Mouse (Mus musculus): ENCODE measurements around the gene Dhrs13. TPM values are rescaled to one million over a fixed set of nuclear protein-coding genes. Genes with fewer than 3 reads are reported as not detected.
A peak's percentile ranks its signal among the peaks of the same experiment; 100 is the strongest.
"Not testable (repeated sequence)": the region's sequence is repeated elsewhere in the genome, so short reads cannot be mapped to it uniquely, and the experiment has no call there.

Dhrs13 gene
- polyA plus RNA-seq, 1 experiment = 7.1 TPM

- H3K27me3 ChIP-seq (replicated peaks; ENCODE audit: control insufficient read depth, insufficient read depth, low read length) = no peaks in the 10 kb centered on the region
- no peak overlapping the region for H3K27ac ChIP-seq (ENCODE audit: insufficient read depth, low read depth, low read length)
- whole genome bisulfite sequencing = 41% methylated on average over 6 of the region's 6 CpGs
- peaks cover 4% of the 10 kb centered on the region; the same call in 1 of the 2 replicates for H3K36me3 ChIP-seq (ENCODE audit: control insufficient read depth, insufficient read depth, low read length)
- H3K4me3 ChIP-seq (ENCODE audit: insufficient read depth, low read depth, low read length) = no peak overlapping the region
- DNase-seq = no peak
- TF ChIP-seq POLR2A (IDR thresholded peaks at IDR 0.05; ENCODE audit: low read depth, low read length) = no peak
- H3K4me1 ChIP-seq (ENCODE audit: control insufficient read depth, insufficient read depth, low read length) = peaks cover 3% of the 10 kb centered on the region; the same call in 1 of the 2 replicates
Measured at GRCm38 (mm10) chr11:78031389-78031788, 691 bp upstream of the Dhrs13 start.

GRCm38 (mm10) chr11:78032809-78033195, 722 bp downstream of the Dhrs13 start:
- TF ChIP-seq CTCF (conservative IDR thresholded peaks at IDR 0.05; ENCODE audit: insufficient read depth, insufficient read length, low read depth, low read length) = no peak
- no peak for TF ChIP-seq POLR2A (IDR thresholded peaks at IDR 0.05; ENCODE audit: low read depth, low read length)
- Histone ChIP-seq H3K27me3 (replicated peaks; ENCODE audit: control insufficient read depth, insufficient read depth, low read length) (no peaks in the 10 kb centered on the region), H3K4me1 (ENCODE audit: control insufficient read depth, insufficient read depth, low read length) (peaks cover 8% of the 10 kb centered on the region; the same call in 1 of the 2 replicates), H3K4me3 (ENCODE audit: insufficient read depth, low read depth, low read length) (peak overlapping the region; percentile 50), H3K27ac (ENCODE audit: insufficient read depth, low read depth, low read length) (no peak overlapping the region), H3K36me3 (ENCODE audit: control insufficient read depth, insufficient read depth, low read length) (no peaks in the 10 kb centered on the region)
- no peak for DNase-seq
- WGBS = 18% methylated on average over 5 of the region's 5 CpGs

GRCm38 (mm10) chr11:78033931-78034617, 2.0 kb downstream of the Dhrs13 start:
- no peak overlapping the region for H3K27ac ChIP-seq (ENCODE audit: insufficient read depth, low read depth, low read length)
- 91% methylated on average over 23 of the region's 23 CpGs for whole genome bisulfite sequencing
- H3K4me1 ChIP-seq (ENCODE audit: control insufficient read depth, insufficient read depth, low read length) = peaks cover 12% of the 10 kb centered on the region; the same call in 1 of the 2 replicates
- H3K27me3 ChIP-seq (replicated peaks; ENCODE audit: control insufficient read depth, insufficient read depth, low read length) = no peaks in the 10 kb centered on the region
- H3K36me3 ChIP-seq (ENCODE audit: control insufficient read depth, insufficient read depth, low read length) = no peaks in the 10 kb centered on the region
- DNase-seq = no peak
- no peak overlapping the region for H3K4me3 ChIP-seq (ENCODE audit: insufficient read depth, low read depth, low read length)
- TF ChIP-seq POLR2A (IDR thresholded peaks at IDR 0.05; ENCODE audit: low read depth, low read length) = no peak
- TF ChIP-seq CTCF (conservative IDR thresholded peaks at IDR 0.05; ENCODE audit: insufficient read depth, insufficient read length, low read depth, low read length) = no peak

- DNase-seq = no peak
- TF ChIP-seq POLR2A (IDR thresholded peaks at IDR 0.05; ENCODE audit: low read depth, low read length) (no peak), CTCF (conservative IDR thresholded peaks at IDR 0.05; ENCODE audit: insufficient read depth, insufficient read length, low read depth, low read length) (no peak)
- WGBS = 81% methylated on average over 10 of the region's 10 CpGs
Measured at GRCm38 (mm10) chr11:78036791-78037190, 4.7 kb downstream of the Dhrs13 start.

GRCm38 (mm10) chr11:78037831-78038752, 6.0 kb downstream of the Dhrs13 start, which contains the start of gene Flot2:
Gene Flot2 (plus strand): TSS chr11:78037931.
- H3K27ac ChIP-seq (ENCODE audit: insufficient read depth, low read depth, low read length) = peak within 1 kb of the TSS; percentile 66
- H3K4me3 ChIP-seq (ENCODE audit: insufficient read depth, low read depth, low read length) = peak within 1 kb of the TSS; percentile 94
- no peaks in the 10 kb centered on the region for H3K27me3 ChIP-seq (replicated peaks; ENCODE audit: control insufficient read depth, insufficient read depth, low read length)
- DNase-seq = peak; percentile 65
- WGBS = 2% methylated on average over 55 of the region's 55 CpGs
- H3K36me3 ChIP-seq (ENCODE audit: control insufficient read depth, insufficient read depth, low read length) = no peaks in the 10 kb centered on the region
- TF ChIP-seq CTCF (conservative IDR thresholded peaks at IDR 0.05; ENCODE audit: insufficient read depth, insufficient read length, low read depth, low read length) (no peak), POLR2A (IDR thresholded peaks at IDR 0.05; ENCODE audit: low read depth, low read length) (no peak)
- H3K4me1 ChIP-seq (ENCODE audit: control insufficient read depth, insufficient read depth, low read length) = peaks cover 9% of the 10 kb centered on the region; the same call in 1 of the 2 replicates

More at GRCm38 (mm10) chr11:78036791-78037190, 4.7 kb downstream of the Dhrs13 start:
- no peak overlapping the region for H3K27ac ChIP-seq (ENCODE audit: insufficient read depth, low read depth, low read length)
- no peaks in the 10 kb centered on the region for H3K27me3 ChIP-seq (replicated peaks; ENCODE audit: control insufficient read depth, insufficient read depth, low read length)
- no peaks in the 10 kb centered on the region for H3K36me3 ChIP-seq (ENCODE audit: control insufficient read depth, insufficient read depth, low read length)
- H3K4me1 ChIP-seq (ENCODE audit: control insufficient read depth, insufficient read depth, low read length) = peaks cover 10% of the 10 kb centered on the region; the same call in 1 of the 2 replicates
- no peak overlapping the region for H3K4me3 ChIP-seq (ENCODE audit: insufficient read depth, low read depth, low read length)

- Histone ChIP-seq H3K36me3 (ENCODE audit: control insufficient read depth, insufficient read depth, low read length) (no peaks in the 10 kb centered on the region), H3K4me3 (ENCODE audit: insufficient read depth, low read depth, low read length) (no peak overlapping the region), H3K27ac (ENCODE audit: insufficient read depth, low read depth, low read length) (no peak overlapping the region), H3K27me3 (replicated peaks; ENCODE audit: control insufficient read depth, insufficient read depth, low read length) (no peaks in the 10 kb centered on the region), H3K4me1 (ENCODE audit: control insufficient read depth, insufficient read depth, low read length) (peaks cover 19% of the 10 kb centered on the region; the same call in 1 of the 2 replicates)
- TF ChIP-seq POLR2A (IDR thresholded peaks at IDR 0.05; ENCODE audit: low read depth, low read length) = no peak
- TF ChIP-seq CTCF (conservative IDR thresholded peaks at IDR 0.05; ENCODE audit: insufficient read depth, insufficient read length, low read depth, low read length) = no peak
- 59% methylated on average over 2 of the region's 2 CpGs for WGBS
- DNase-seq = no peak
Measured at GRCm38 (mm10) chr11:78040878-78041277, 8.8 kb downstream of the Dhrs13 start.

- H3K4me1 ChIP-seq (ENCODE audit: control insufficient read depth, insufficient read depth, low read length) = peaks cover 21% of the 10 kb centered on the region; the same call in 1 of the 2 replicates
- H3K27ac ChIP-seq (ENCODE audit: insufficient read depth, low read depth, low read length); H3K27me3 ChIP-seq (replicated peaks; ENCODE audit: control insufficient read depth, insufficient read depth, low read length); H3K4me3 ChIP-seq (ENCODE audit: insufficient read depth, low read depth, low read length); H3K36me3 ChIP-seq (ENCODE audit: control insufficient read depth, insufficient read depth, low read length); DNase-seq: not testable (repeated sequence)
- WGBS = 94% methylated on average over 4 of the region's 4 CpGs
Measured at GRCm38 (mm10) chr11:78042290-78042870, 10.3 kb downstream of the Dhrs13 start.
